Mouse (Mus musculus): ENCODE results near the gene Etv6.

Gene Etv6

GRCm38 (mm10) chr6:134141616-134142165 lies 106.2 kb downstream of the Etv6 start:
- no peak for DNase-seq (ENCODE audit: low read depth, low spot score)

- no peak for DNase-seq (ENCODE audit: low read depth, low spot score)
Observed at GRCm38 (mm10) chr6:134142700-134143099, 107.2 kb downstream of the Etv6 start.

GRCm38 (mm10) chr6:134143649-134144097 lies 108.2 kb downstream of the Etv6 start:
- DNase-seq (ENCODE audit: low read depth, low spot score), result no peak

GRCm38 (mm10) chr6:134144231-134145130 lies 109.0 kb downstream of the Etv6 start:
- DNase-seq (ENCODE audit: low read depth, low spot score), result no peak

- DNase-seq (ENCODE audit: low read depth, low spot score), result no peak
Observed at GRCm38 (mm10) chr6:134147596-134148442, 112.3 kb downstream of the Etv6 start.

- no peak for DNase-seq (ENCODE audit: low read depth, low spot score)
Observed at GRCm38 (mm10) chr6:134148443-134148942, 113.0 kb downstream of the Etv6 start.

- DNase-seq (ENCODE audit: low read depth, low spot score), result no peak
Observed at GRCm38 (mm10) chr6:134149606-134150005, 114.1 kb downstream of the Etv6 start.

- DNase-seq (ENCODE audit: low read depth, low spot score), result no peak
Observed at GRCm38 (mm10) chr6:134151022-134151680, 115.7 kb downstream of the Etv6 start.

- DNase-seq (ENCODE audit: low read depth, low spot score), result no peak
Observed at GRCm38 (mm10) chr6:134151853-134152505, 116.5 kb downstream of the Etv6 start.

GRCm38 (mm10) chr6:134152539-134152938 lies 117.0 kb downstream of the Etv6 start:
- no peak for DNase-seq (ENCODE audit: low read depth, low spot score)

GRCm38 (mm10) chr6:134154746-134155145 lies 119.2 kb downstream of the Etv6 start:
- DNase-seq (ENCODE audit: low read depth, low spot score), result no peak

GRCm38 (mm10) chr6:134155900-134156623 lies 120.6 kb downstream of the Etv6 start:
- no peak for DNase-seq (ENCODE audit: low read depth, low spot score)

- peak; percentile 26 for DNase-seq (ENCODE audit: low read depth, low spot score)
Observed at GRCm38 (mm10) chr6:134157533-134158115, 122.1 kb downstream of the Etv6 start.

GRCm38 (mm10) chr6:134158201-134158600 lies 122.7 kb downstream of the Etv6 start:
- no peak for DNase-seq (ENCODE audit: low read depth, low spot score)

- DNase-seq (ENCODE audit: low read depth, low spot score), result no peak
Observed at GRCm38 (mm10) chr6:134159672-134160071, 124.2 kb downstream of the Etv6 start.

- no peak for DNase-seq (ENCODE audit: low read depth, low spot score)
Observed at GRCm38 (mm10) chr6:134161040-134161439, 125.5 kb downstream of the Etv6 start.

- no peak for DNase-seq (ENCODE audit: low read depth, low spot score)
Observed at GRCm38 (mm10) chr6:134163346-134163745, 127.8 kb downstream of the Etv6 start.

GRCm38 (mm10) chr6:134164356-134164755 lies 128.9 kb downstream of the Etv6 start:
- no peak for DNase-seq (ENCODE audit: low read depth, low spot score)

GRCm38 (mm10) chr6:134165012-134165411 lies 129.5 kb downstream of the Etv6 start:
- no peak for DNase-seq (ENCODE audit: low read depth, low spot score)

- no peak for DNase-seq (ENCODE audit: low read depth, low spot score)
Observed at GRCm38 (mm10) chr6:134167963-134168362, 132.5 kb downstream of the Etv6 start.
